Mouse (Mus musculus) MEL (cell line): ENCODE results near the gene Mob4.

Source experiments
- BHLHE40 ChIP-seq: IDR thresholded peaks from 2 replicates; pipeline ENCODE4 v1.6.1; 2012; ENCODE audit warnings: low read depth, mild to moderate bottlenecking, inconsistent platforms, low read length, improper control_type of control experiment, borderline replicate concordance
- CTCF ChIP-seq, 3 experiments: IDR thresholded peaks in 2 of 3; conservative IDR thresholded peaks in 1 of 3; 2 replicates each; pipeline ENCODE4 v1.5.1; 2011 to 2012; ENCODE audit warnings: low read length in 3 of 3, low read depth in 2 of 3, mild to moderate bottlenecking in 2 of 3, improper control_type of control experiment in 1 of 3, inconsistent platforms in 1 of 3, mixed read lengths in 1 of 3, moderate library complexity in 1 of 3; ENCODE audit not compliant: control insufficient read depth in 1 of 3, insufficient read depth in 1 of 3, poor library complexity in 1 of 3, severe bottlenecking in 1 of 3
- EP300 ChIP-seq, 2 experiments: IDR thresholded peaks; 2 replicates each; pipeline ENCODE4 v1.6.1; 2011; ENCODE audit warnings: improper control_type of control experiment in 2 of 2, low read length in 2 of 2, low read depth in 1 of 2, mild to moderate bottlenecking in 1 of 2
- GATA1 ChIP-seq: IDR thresholded peaks from 2 replicates; pipeline ENCODE4 v1.6.1; 2011; ENCODE audit warnings: low read depth, low read length, improper control_type of control experiment
- NELFE ChIP-seq: IDR thresholded peaks from 2 replicates; pipeline ENCODE4 v1.6.1; 2011; ENCODE audit warnings: low read depth, low read length, improper control_type of control experiment
- POLR2A ChIP-seq, 2 experiments: IDR thresholded peaks; 2 replicates each; pipeline ENCODE4 v1.6.1; 2011 to 2012; ENCODE audit warnings: low read length in 2 of 2, mild to moderate bottlenecking in 2 of 2, control low read depth in 1 of 2, improper control_type of control experiment in 1 of 2, low read depth in 1 of 2, moderate library complexity in 1 of 2; ENCODE audit not compliant: control insufficient read depth in 1 of 2, insufficient read depth in 1 of 2, poor library complexity in 1 of 2
- POLR2AphosphoS2 ChIP-seq: IDR thresholded peaks from 2 replicates; pipeline ENCODE4 v1.6.1; 2011; ENCODE audit warnings: low read length, improper control_type of control experiment
- POLR2AphosphoS5 ChIP-seq: IDR thresholded peaks from 2 replicates; pipeline ENCODE4 v1.6.1; 2012; ENCODE audit warnings: low read depth, borderline replicate concordance, mild to moderate bottlenecking, inconsistent platforms, low read length, moderate library complexity, mixed read lengths
- RCOR1 ChIP-seq: IDR thresholded peaks from 2 replicates; pipeline ENCODE4 v1.6.1; 2012; ENCODE audit warnings: low read depth, mild to moderate bottlenecking, inconsistent platforms, low read length, improper control_type of control experiment
- TAL1 ChIP-seq: IDR thresholded peaks from 2 replicates; pipeline ENCODE4 v1.6.1; 2012; ENCODE audit warnings: mild to moderate bottlenecking, inconsistent platforms, low read length, moderate library complexity, mixed read lengths
- TCF12 ChIP-seq: IDR thresholded peaks from 2 replicates; pipeline ENCODE4 v1.6.1; 2014; ENCODE audit warnings: low read depth, mild to moderate bottlenecking, inconsistent platforms, low read length, improper control_type of control experiment, moderate library complexity
- USF1 ChIP-seq: IDR thresholded peaks from 2 replicates; pipeline ENCODE4 v1.6.1; 2014; ENCODE audit warnings: low read depth, mild to moderate bottlenecking, inconsistent platforms, low read length, improper control_type of control experiment, moderate library complexity
- ZC3H11A ChIP-seq: IDR thresholded peaks from 2 replicates; pipeline ENCODE4 v1.6.1; 2012; ENCODE audit warnings: low read depth, mild to moderate bottlenecking, inconsistent platforms, low read length, improper control_type of control experiment

GRCm38 (mm10) chr1:55164005-55164404, 33.0 kb downstream of the Mob4 start:
- TF ChIP-seq TAL1 (no peak), ZC3H11A (no peak), BHLHE40 (no peak), TCF12 (no peak), USF1 (no peak), CTCF (IDR thresholded peaks at IDR 0.05 in 2 of 3, conservative IDR thresholded peaks at IDR 0.05 in 1 of 3; ENCODE audit: control insufficient read depth in 1 of 3, insufficient read depth in 1 of 3, low read depth in 2 of 3, low read length in 3 of 3, poor library complexity in 1 of 3, severe bottlenecking in 1 of 3) (no peak), POLR2A (IDR thresholded peaks at IDR 0.05; ENCODE audit: control insufficient read depth in 1 of 2, insufficient read depth in 1 of 2, low read depth in 1 of 2, low read length in 2 of 2, poor library complexity in 1 of 2) (no peak), POLR2AphosphoS2 (no peak), NELFE (no peak), POLR2AphosphoS5 (no peak), GATA1 (no peak), RCOR1 (no peak), EP300 (IDR thresholded peaks at IDR 0.05; ENCODE audit: low read depth in 1 of 2, low read length in 2 of 2) (no peak)
